Comparison of ENCODE assay signal across 15 mouse cellular contexts in the genomic region with DNA sequence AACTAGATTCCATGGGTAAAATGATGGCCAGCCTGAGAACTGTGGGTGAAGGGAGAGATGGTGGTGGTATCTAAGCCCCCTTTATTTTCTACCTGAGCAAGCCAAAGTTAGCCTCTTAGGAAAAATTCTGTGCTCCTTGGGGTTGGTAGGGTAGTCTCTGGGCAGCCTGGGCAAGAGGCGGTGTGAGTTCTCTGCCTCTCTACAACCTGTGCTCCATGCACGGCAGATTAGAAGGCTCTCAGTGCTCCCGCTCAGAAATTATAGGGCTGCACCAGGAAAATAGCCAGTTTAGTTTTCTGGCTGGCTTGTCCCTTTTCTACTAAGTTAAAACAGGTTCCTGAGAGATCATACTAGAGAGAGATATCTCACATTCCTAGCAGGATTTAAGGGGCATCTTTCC. TPM values are rescaled to one million over a fixed set of nuclear protein-coding genes. Genes with fewer than 3 reads are reported as not detected.
DNase-seq lines count a peak whose midpoint lies in the region; ATAC-seq and TF ChIP-seq lines count a peak whose summit lies in the region.
"Had no signal": no experiment of that assay in that cellular context is flagged by ENCODE, and none has a peak within 500 bp of the region (broad histone marks: within the 10 kb centered on the region; RNA-seq: fewer than 3 reads in every experiment).

No protein-coding gene starts in this region.

- no peaks in the 10 kb centered on the region for H3K36me3 ChIP-seq in kidney, postnatal 0 days (ENCODE audit: insufficient read depth, low read length)
- H3K36me3 ChIP-seq in forebrain, embryonic 15.5 days, result no peaks in the 10 kb centered on the region
- no peaks in the 10 kb centered on the region for H3K36me3 ChIP-seq in hindbrain, embryonic 15.5 days
- H3K36me3 ChIP-seq in stomach, embryonic 16.5 days (ENCODE audit: control insufficient read depth, insufficient read depth, low read length), result no peaks in the 10 kb centered on the region

- ATAC-seq in kidney, postnatal 0 days (replicated peaks; ENCODE audit: low FRiP score, low read depth), result no peak
- no peak for ATAC-seq in forebrain, embryonic 15.5 days (replicated peaks)
- no peak for ATAC-seq in hindbrain, embryonic 15.5 days (ENCODE audit: low FRiP score, low read depth)
- ATAC-seq in stomach, embryonic 16.5 days (ENCODE audit: insufficient read depth, low FRiP score), result no peak
- ATAC-seq: activated CD4-positive, CD25-positive, alpha-beta regulatory T cell, adult 4 months had no signal

- H3K9ac ChIP-seq in kidney, postnatal 0 days (ENCODE audit: low read depth, low read length), result no peak overlapping the region
- H3K9ac ChIP-seq in forebrain, embryonic 15.5 days (replicated peaks), result no peak overlapping the region
- no peak overlapping the region for H3K9ac ChIP-seq in hindbrain, embryonic 15.5 days
- peak overlapping the region; percentile 8; the same call in 1 of the 2 replicates for H3K9ac ChIP-seq in stomach, embryonic 16.5 days (ENCODE audit: low read length)
- H3K9ac ChIP-seq: kidney, embryonic 15.5 days; liver, embryonic 14.5 days had no signal

- H3K4me1 ChIP-seq in kidney, postnatal 0 days (replicated peaks; ENCODE audit: insufficient read depth, low read length), result peaks cover 19% of the 10 kb centered on the region; the same call in 1 of the 2 replicates
- H3K4me1 ChIP-seq in forebrain, embryonic 15.5 days, result peaks cover 22% of the 10 kb centered on the region
- peaks cover 38% of the 10 kb centered on the region for H3K4me1 ChIP-seq in hindbrain, embryonic 15.5 days (replicated peaks)
- H3K4me1 ChIP-seq in stomach, embryonic 16.5 days (ENCODE audit: control insufficient read depth, insufficient read depth, low read length), result peaks cover 11% of the 10 kb centered on the region; the same call in 1 of the 2 replicates

- WGBS in kidney, postnatal 0 days, result 76% methylated on average over 3 of the region's 3 CpGs
- WGBS in forebrain, embryonic 15.5 days, result 17% methylated on average over 3 of the region's 3 CpGs
- WGBS in hindbrain, embryonic 15.5 days, result 35% methylated on average over 3 of the region's 3 CpGs
- WGBS in stomach, embryonic 16.5 days, result 83% methylated on average over 3 of the region's 3 CpGs

- DNase-seq in kidney, postnatal 0 days (ENCODE audit: low spot score), result no peak
- no peak for DNase-seq in kidney, adult 9 months
- no peak for DNase-seq in left cerebral cortex, postnatal 36 days (ENCODE audit: low spot score in 2 of 2)
- DNase-seq in right cerebral cortex, postnatal 25 days, result no peak
- DNase-seq: cerebellum, adult 2 months; heart, postnatal 10 days; lung, postnatal 36 days had no signal

- intact Hi-C loops in left cerebral cortex, postnatal 36 days (cut with DNase I), result loop anchor here (5.0 to 10.0 kb wide), 3 partner anchors 344 to 1961 kb away; no protein-coding TSS in a partner anchor

- H3K9me3 ChIP-seq in kidney, postnatal 0 days (replicated peaks; ENCODE audit: low read length), result no peaks in the 10 kb centered on the region
- H3K9me3 ChIP-seq in forebrain, embryonic 15.5 days, result no peaks in the 10 kb centered on the region
- no peaks in the 10 kb centered on the region for H3K9me3 ChIP-seq in hindbrain, embryonic 15.5 days
- H3K9me3 ChIP-seq in stomach, embryonic 16.5 days (replicated peaks; ENCODE audit: control insufficient read depth, low read length), result no peaks in the 10 kb centered on the region
- H3K9me3 ChIP-seq: kidney, embryonic 15.5 days had no signal

- H3K4me2 ChIP-seq in kidney, postnatal 0 days (ENCODE audit: low read length), result peak overlapping the region; percentile 68; the same call in 1 of the 2 replicates
- H3K4me2 ChIP-seq in forebrain, embryonic 15.5 days (replicated peaks), result no peak overlapping the region
- peak overlapping the region; percentile 47 for H3K4me2 ChIP-seq in hindbrain, embryonic 15.5 days
- H3K4me2 ChIP-seq in stomach, embryonic 16.5 days (ENCODE audit: low read depth, low read length), result peak overlapping the region; percentile 58

- no peak overlapping the region for H3K4me3 ChIP-seq in kidney, postnatal 0 days (replicated peaks; ENCODE audit: low read depth, low read length)
- H3K4me3 ChIP-seq in forebrain, embryonic 15.5 days, result peak overlapping the region; percentile 6; the same call in 1 of the 2 replicates
- peak overlapping the region; percentile 28; the same call in 1 of the 2 replicates for H3K4me3 ChIP-seq in hindbrain, embryonic 15.5 days
- H3K4me3 ChIP-seq in stomach, embryonic 16.5 days (replicated peaks; ENCODE audit: low read length), result peak overlapping the region; percentile 43

- H3K27me3 ChIP-seq in kidney, postnatal 0 days (ENCODE audit: insufficient read depth, low read length), result no peaks in the 10 kb centered on the region
- H3K27me3 ChIP-seq in forebrain, embryonic 15.5 days, result peaks cover 97% of the 10 kb centered on the region
- H3K27me3 ChIP-seq in hindbrain, embryonic 15.5 days, result peaks cover 66% of the 10 kb centered on the region
- H3K27me3 ChIP-seq in stomach, embryonic 16.5 days (ENCODE audit: control insufficient read depth, insufficient read depth, low read length), result peaks cover 15% of the 10 kb centered on the region; the same call in 1 of the 2 replicates

- no peak overlapping the region; the same call in 1 of the 2 replicates for H3K27ac ChIP-seq in kidney, postnatal 0 days
- peak overlapping the region; percentile 73; the same call in 1 of the 2 replicates for H3K27ac ChIP-seq in forebrain, embryonic 15.5 days (replicated peaks)
- H3K27ac ChIP-seq in hindbrain, embryonic 15.5 days (replicated peaks), result 0 out of 2 replicates have a peak overlapping the region, but pooled peaks have one; percentile 13
- no peak overlapping the region for H3K27ac ChIP-seq in stomach, embryonic 16.5 days (ENCODE audit: low read length)
- H3K27ac ChIP-seq: liver, embryonic 14.5 days had no signal

- TF ChIP-seq CTCF in kidney, postnatal 0 days (IDR thresholded peaks at IDR 0.05; ENCODE audit: low read depth), result no peak

RNA-seq across cellular contexts. Expression of a gene that starts 30.4 kb away (rescaled TPM):
- polyA plus RNA-seq in kidney, postnatal 0 days (2015; fragmentation: Nextera tagmentation; extraction: Ambion mirVana), result 190 and 203 TPM in 2 replicates
- 76.2 and 95.0 TPM in 2 replicates for polyA plus RNA-seq in forebrain, embryonic 15.5 days (2015; fragmentation: Nextera tagmentation; extraction: Ambion mirVana)
- 87.2 and 90.1 TPM in 2 replicates for polyA plus RNA-seq in hindbrain, embryonic 15.5 days (2015; fragmentation: Nextera tagmentation; extraction: Ambion mirVana)
- polyA plus RNA-seq in stomach, embryonic 16.5 days (2015; fragmentation: Nextera tagmentation; extraction: Ambion mirVana), result 52.5 and 64.6 TPM in 2 replicates
- 10 to 100 TPM; 24.8 to 41.3 TPM for total RNA-seq in left cerebral cortex, postnatal 36 days (2021)
- total RNA-seq: monocyte, adult 5-6 weeks; neutrophil, adult 5-6 weeks had no signal
- polyA plus RNA-seq: activated CD4-positive, CD25-positive, alpha-beta regulatory T cell, adult 4 months had no signal

Comparison
In these comparisons a context has a peak if more than half of its experiments do, and no peak if none do; other contexts are left out.
1. H3K27ac ChIP-seq: peak in forebrain, embryonic 15.5 days (single experiment) and hindbrain, embryonic 15.5 days (single experiment); none in kidney, postnatal 0 days (single experiment) and stomach, embryonic 16.5 days (single experiment).